Mouse (Mus musculus) inflammation-experienced regulatory T-cells, adult 6 months (primary cell): ENCODE results near the gene Gss. TPM values are rescaled to one million over a fixed set of nuclear protein-coding genes. Genes with fewer than 3 reads are reported as not detected.
A peak's percentile ranks its signal among the peaks of the same experiment; 100 is the strongest.
"Not testable (repeated sequence)": the region's sequence is repeated elsewhere in the genome, so short reads cannot be mapped to it uniquely, and the experiment has no call there.

Source experiments
- ATAC-seq: one replicate; pipeline ENCODE4 v1.8.0; 2017
- polyA plus RNA-seq, 3 experiments: library from polyadenylated mRNA; unstranded; fragments of 100-300 nt; shearing (Covaris generic); gene quantifications; one replicate each; pipeline ENCODE4 v1.2.1; 2017

Gene Gss
- polyA plus RNA-seq, 3 experiments from 2014 or later: 13.4 to 17.2 (median 15.1) TPM

DNA sequence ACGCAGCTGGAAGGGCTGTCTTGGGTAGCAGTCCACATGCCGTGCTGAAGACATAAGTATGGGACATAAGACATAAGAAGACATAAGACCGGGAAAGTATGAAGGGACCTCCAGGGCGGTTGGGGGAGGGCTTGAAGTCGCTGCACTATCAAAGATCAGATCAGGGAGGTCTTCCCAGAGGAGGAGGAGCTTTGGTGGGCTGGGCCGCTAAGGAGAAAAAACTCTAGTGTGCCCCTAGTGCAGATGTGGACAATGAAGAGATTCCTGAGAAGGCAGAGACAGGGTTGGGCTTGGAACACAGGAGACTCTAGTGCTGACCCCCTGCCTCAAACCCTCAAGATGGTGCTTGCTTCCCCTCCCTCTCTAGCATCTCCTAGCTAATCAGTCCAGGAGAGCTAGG lies 24.4 kb upstream of the Gss start:
- ATAC-seq: no peak

- no peak for ATAC-seq
Measured at GRCm38 (mm10) chr2:155613953-155614352, 21.3 kb upstream of the Gss start.

DNA sequence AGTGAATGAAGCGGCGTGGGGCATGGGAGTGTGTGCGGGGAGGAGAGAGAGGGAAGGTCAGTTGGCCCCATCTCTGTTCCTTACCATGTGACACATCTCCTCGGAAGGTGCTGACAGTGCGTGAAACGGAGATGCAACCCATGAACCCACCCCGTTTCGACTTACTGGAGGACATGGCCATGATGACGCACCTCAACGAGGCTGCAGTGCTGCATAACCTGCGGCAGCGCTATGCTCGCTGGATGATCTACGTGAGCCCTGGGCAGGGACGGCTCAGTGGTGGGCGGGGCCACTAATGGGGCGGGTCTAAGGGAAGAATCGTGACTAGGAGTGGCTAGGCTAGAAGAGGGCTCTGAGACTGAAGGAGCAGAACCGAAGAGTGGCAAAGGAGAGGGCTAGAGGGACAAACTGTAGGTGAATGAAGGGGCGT lies 20.7 kb upstream of the Gss start:
- peak; percentile 80 for ATAC-seq

DNA sequence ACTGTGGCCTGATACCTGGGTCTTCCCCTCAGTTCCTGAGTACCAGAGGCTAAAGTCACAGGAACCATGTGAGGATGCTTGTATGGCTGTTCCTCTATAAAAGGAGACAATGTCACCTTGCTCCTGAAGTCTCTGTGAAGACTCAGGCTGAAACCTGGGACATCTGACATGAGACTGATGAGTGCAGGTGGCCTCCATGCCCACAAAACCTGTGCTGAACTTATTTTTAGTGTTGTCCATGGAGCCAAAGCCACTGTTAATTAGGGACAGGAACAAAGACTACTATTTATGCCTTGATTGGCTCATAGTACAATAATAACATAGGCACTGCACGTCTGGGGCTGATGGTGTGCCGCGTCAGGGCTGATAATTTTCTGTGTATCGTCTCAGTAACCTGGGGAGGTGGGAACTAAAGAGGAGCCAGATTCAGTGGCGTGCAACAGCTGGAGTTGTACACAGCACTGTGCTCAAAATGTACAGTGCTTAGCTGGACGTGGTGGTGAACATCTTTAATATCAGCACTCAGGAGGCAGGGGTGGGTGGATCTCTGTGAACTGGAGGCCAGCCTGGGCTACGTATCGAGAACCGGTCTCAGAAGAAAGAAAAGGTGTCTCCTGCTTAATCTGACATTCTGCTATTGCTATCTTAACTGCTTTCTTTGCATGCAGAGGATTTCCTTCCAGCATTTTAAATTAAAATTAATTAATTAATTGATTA lies 19.4 kb upstream of the Gss start:
- ATAC-seq: no peak

DNA sequence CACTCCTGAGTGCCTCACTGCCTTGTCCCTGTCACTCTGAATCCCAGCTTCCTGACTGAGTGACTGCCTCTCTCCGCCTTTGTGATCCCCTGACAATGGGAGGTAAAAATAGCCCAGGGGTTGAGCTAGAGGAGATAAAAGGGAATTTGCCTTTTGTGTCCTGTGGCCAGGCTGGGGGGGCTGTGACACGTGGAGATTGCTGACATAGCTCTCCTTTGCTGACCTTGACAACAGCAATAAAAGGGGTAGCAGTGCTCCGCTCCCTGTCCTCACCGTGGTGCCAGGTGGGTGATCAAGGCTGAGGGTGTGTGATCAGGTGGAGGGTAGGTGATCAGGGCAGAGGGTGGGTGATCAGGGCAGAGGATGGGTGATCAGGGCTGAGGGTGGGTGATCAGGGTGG lies 18.4 kb upstream of the Gss start, which contains the start of gene Myh7b:
TSS of gene Myh7b (plus strand) at position 235 of the 400 bp plus-strand sequence.
- no peak for ATAC-seq

- no peak for ATAC-seq
Measured at GRCm38 (mm10) chr2:155606360-155606759, 13.8 kb upstream of the Gss start.

GRCm38 (mm10) chr2:155605236-155605589 lies 12.6 kb upstream of the Gss start:
- not testable (repeated sequence) for ATAC-seq

DNA sequence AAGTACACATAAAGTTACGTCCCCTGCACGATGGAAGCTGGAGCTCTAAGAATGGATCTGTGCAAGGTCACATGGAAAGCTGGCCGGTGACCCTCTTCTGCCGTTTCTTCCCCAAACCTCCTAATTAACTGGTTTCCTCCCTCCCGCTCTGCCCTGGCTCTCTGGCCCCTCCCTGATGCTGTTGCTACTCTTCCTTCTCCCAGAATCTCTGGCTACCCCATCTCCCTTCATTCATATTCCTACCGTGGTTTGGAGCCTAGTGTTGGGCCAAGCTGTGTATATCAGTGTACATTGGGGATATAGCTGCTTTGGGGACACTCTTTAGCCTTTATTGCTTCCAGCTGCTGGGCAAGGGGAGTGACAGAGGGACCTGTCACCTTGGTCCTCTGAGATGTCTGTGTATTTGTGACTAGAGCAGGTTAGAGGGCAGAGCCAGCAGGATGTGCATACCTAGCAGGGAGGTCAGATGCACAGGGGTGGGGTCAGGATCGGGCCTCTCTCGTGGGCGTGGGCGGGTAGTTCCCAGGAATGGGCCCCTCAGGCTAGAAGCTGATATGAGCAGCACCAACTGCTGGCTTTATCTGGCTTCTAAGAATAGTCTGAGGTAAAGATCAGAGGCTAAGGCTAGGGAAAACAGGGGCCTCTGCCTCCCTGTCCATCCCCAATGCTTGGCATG lies 12.1 kb upstream of the Gss start:
- no peak for ATAC-seq

DNA sequence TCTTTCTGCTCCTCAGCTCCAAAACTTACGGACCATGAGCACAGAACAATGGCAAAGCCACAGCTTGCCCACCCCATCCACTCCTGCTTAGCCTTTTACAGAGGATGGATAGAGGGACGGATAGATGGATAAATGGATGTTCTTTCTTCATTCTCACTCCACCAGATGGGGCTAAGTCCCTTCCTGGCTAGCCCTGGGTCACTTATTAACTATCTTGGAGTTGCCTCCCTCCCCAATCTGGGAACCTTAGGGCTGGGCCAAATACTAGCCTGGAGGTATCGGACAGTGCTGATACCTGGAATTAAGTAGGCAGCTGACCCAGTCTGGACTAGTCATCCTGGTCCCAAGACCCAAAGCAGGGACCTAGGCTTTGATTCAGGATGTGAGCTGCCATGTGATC lies 11.1 kb upstream of the Gss start:
- ATAC-seq: no peak

DNA sequence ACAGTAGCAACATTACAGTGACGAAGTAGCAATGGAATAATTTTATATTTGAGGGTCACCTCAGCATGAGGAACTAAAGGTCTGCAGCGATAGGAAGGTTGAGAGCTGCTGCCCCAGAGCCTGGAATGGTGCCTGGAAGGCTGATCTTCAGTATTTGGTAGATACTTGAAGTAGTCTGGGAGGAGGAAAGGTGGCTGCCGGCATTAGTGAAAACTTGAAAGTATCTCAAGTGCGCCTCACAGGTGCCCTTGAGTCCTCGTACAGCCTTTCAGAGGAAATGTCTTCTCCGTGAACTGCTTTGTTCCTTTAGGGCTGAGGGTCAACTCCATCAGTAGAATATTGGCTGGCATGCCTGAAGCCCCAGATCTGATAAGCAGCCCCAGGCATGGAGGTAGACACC lies 2.9 kb upstream of the Gss start:
- no peak for ATAC-seq

GRCm38 (mm10) chr2:155592854-155593283 lies 259 bp upstream of the Gss start:
- ATAC-seq: peak; percentile 64

- peak; percentile 28 for ATAC-seq
Measured at GRCm38 (mm10) chr2:155591676-155592075, 934 bp downstream of the Gss start.

- no peak for ATAC-seq
Measured at GRCm38 (mm10) chr2:155590876-155591275, 1.7 kb downstream of the Gss start.

DNA sequence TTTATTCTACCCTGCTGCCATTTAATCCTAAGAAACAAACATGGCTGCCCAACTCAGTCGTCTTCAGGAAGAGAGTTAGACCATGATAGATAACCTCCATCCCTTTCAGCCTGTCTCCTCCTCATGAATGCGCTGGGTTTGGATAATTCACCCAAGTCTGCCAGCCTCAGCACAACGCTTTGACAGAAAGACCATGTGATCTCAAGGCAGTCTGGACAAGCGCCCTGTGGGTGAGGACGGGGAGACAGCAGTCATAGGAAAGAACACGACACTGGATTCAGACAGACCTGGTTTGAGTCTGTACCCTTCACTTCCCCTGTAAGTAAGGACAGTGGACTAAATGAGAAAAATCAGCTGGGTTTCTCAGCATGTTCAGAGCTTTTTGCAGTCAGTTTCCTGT lies 3.1 kb downstream of the Gss start:
- ATAC-seq: no peak

- no peak for ATAC-seq
Measured at GRCm38 (mm10) chr2:155588136-155588535, 4.5 kb downstream of the Gss start.

DNA sequence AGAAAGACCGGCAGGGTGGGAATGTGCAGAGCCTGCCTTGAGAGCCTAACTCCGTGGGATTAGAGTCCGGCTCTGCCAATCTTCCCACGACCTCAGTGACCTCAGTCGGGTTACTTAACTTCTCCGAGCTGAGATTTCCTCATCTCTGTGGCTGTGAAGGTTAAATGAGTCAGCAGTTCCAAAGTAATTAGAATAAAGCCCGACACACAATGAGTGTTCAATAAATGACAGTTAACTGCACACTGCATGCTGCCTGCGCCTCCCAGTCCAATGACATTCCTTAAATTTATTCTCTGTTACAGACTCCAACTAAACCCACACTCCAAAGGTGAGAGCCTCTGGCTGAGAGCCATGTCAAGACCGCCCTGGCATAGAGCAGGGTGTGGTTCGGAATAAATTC lies 7.1 kb downstream of the Gss start:
- ATAC-seq: no peak

DNA sequence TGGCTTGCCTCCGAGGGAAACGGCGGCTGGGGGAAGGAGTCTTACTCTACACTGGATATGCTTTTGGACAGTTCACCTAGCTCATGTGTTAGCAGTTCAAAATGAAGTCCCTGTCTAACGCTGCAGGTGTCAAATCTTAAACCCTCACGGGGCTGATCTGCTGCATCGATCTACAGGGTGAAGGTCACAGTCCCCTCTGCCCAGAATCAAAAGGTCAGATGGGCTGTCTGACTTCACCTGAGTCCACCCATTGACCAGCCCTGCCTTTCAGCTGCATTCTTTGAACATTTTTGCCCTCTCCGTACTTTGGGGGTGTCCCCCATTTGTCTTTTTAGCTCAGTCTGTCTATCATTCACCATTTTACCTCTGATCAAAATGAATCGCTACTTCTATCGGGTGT lies 7.5 kb downstream of the Gss start:
- no peak for ATAC-seq

DNA sequence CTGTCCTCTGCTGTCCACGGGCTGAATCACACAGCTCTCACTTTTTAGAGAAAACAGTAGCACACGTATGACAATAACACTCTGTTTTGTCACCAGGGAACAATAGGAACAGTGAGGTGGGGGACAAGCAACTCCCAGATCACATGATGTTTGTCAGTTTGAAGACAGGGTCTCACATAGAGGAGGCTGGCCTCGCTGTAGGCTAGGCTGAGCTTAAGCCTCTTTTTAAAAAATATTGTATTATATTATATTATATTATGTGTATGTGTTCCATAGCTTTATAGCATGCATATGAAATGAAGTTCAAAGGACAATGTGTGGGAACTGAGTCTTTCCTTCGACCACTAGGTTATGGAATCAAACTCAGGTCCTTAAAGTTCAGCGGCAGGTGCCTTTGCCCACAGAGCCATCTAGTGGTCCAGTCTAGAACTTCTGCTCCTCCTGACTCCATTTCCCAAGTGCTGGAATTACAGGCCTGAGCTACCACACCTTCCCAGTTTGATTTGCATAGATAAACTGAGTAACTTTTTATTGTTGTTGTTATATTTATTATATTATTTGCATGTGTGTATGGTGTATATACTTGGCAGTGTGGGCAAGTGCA lies 8.6 kb downstream of the Gss start:
- peak; percentile 46 for ATAC-seq

DNA sequence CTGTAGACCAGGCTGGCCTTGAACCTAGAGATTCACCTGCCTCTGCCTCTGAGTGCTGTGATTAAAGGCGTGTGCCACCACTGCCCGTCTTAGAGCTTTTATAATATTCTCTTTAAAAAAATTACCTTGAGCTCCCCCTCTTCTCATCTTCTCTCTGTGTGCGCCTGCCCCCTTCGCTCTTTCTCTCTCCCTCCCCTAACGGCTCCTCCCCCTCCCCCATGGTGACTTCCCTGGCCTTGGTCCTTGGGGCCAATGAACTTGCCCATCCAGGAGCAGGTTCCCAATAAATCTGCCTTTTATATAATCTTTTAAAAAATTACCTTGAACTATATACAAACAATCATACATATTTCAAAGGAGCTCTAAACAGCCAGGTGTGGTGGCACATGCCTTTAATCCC lies 9.6 kb downstream of the Gss start:
- ATAC-seq: no peak

- no peak for ATAC-seq
Measured at GRCm38 (mm10) chr2:155582384-155582995, 10.1 kb downstream of the Gss start.

DNA sequence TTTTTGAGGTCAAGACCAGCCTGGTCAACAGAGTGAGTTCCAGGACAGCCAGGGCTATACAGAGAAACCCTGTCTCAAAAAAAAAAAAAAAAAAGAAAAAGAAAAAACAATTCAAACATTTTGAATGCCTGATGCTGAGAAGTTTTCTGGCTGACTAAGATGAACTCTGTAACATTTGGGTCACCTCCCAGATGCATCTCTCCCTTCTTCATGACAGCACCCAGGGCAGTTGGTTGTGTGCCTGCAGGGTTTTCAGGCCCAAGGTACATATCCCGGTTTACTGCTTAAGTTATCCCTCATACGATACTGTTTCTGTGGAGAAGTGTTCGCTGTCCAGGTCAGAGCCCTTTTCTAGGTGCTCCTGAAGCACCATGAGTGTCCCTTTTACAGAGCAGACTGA lies 12.3 kb downstream of the Gss start:
- ATAC-seq: no peak

DNA sequence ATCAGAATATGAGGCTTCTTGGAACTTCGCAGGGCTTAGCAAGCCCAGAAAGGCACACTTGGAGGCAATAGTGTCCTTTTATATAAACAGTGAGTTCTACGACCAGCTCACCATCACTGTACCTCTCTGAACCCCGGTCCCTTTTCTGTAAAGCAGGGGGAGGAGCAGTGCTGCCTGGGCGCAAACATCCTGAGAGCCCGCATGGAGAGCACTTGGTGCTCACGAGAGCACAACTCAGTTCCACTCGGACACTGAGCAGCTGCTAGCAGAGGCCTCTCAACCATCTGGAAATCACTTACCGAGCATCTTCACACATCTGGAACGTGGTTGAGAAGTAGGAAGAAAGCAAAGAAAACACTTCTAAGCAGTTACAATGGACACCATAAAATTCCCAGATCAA lies 16.0 kb downstream of the Gss start:
- no peak for ATAC-seq

DNA sequence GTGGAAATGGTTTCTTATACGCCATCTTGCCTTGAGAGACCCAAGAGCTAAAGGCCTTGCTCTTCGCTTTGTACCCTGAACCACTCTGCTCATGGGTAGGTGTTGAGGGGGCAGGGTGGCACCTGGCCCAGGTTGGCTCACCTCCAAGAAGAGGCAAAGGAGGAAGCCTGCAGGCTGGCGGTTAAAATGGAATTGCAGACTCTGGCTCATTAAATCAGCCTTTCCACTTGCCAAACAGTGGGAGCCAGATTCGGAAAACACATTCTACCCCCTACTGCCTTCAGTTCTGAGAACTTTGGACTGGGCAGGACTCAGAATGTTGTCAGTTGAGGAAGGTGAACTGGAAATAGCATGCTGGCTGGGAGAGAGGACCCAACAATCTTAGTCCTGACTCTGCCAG lies 17.9 kb downstream of the Gss start:
- no peak for ATAC-seq

DNA sequence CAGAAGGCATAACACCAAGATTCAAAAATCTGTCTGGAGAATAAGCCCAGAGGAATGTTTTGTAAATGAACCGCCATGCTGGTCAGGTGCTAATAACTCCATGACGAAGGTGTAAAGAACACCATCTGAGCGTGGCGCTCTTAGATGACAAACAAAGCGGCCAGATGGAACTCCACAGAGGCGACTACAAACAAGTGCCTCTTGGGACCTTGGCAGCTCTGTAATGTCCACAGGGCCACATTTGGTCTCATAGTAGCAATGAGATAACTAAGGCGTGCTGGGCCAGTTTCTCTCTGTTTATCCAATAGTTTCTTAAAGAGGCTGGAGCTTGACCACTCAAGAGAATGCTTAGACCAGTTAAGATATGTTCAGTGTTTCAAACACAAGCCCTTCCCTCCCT lies 18.6 kb downstream of the Gss start:
- ATAC-seq: no peak
